Mouse (Mus musculus): ENCODE measurements around the gene Hspa12a. TPM values are rescaled to one million over a fixed set of nuclear protein-coding genes. Genes with fewer than 3 reads are reported as not detected.

Hspa12a gene
- polyA plus RNA-seq, 1 experiment from 2014 or later = 21.8 TPM

DNA sequence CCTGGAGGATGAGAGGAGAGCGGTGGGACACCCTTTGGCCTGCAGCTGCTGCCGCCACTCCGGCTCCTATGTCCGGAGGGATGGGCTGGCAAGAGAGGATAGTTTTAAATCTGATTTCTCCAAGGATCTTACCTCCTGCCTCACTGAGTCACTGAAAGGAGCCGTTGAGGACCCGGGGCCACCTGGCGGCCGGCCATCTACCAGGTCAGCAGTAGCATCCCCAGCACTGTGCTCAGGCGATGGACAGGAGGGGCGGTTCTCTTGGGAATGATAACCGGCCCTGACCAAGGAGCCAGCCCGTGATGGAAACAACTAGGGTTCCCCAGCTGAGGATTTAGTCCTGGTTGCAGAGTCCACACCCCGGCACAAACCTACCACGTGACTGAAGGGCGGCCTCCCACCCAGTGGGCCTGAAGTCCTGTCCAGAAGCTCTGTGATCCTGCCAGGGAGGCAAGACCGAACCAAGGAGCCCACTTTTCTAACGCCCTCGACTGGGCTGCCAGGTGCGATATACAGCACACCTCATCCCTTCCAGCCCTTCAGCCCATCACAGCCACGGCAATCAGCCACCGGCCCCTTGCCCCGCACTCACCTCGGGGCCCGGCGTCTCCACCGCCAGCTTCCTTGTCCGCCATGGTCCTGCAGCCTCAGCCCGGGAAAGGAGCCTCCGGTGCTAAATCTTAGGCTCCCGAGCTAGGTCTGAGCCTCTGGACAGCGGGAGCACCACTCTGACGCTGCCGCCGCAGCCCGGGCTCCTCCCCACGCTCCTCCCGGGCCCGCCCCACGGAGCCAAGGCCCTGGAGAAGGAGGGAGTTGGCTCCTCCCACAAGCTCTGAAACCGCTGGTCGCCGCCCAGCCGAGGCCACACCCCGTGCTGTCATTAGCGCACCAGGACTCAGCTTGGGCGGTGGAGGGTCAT is 82.9 kb downstream of the Hspa12a start:
- ATAC-seq = peak; percentile 88
- H3K4me1 ChIP-seq (ENCODE audit: control insufficient read depth, insufficient read depth, low read length) = 0 out of 2 replicates have a peak, but pooled peaks cover 11% of the 10 kb centered on the region
- peak; percentile 85 for DNase-seq (ENCODE audit: low spot score)
- H3K36me3 ChIP-seq (ENCODE audit: control insufficient read depth, insufficient read depth, low read length) = no peaks in the 10 kb centered on the region
- no peaks in the 10 kb centered on the region for H3K9me3 ChIP-seq (replicated peaks; ENCODE audit: control insufficient read depth, low read length)
- H3K27me3 ChIP-seq (replicated peaks; ENCODE audit: control insufficient read depth, insufficient read depth, low read length) = 0 out of 2 replicates have a peak, but pooled peaks cover 4% of the 10 kb centered on the region
- H3K4me3 ChIP-seq (ENCODE audit: low read depth, low read length) = peak overlapping the region; percentile 56
- peak overlapping the region; percentile 90 for H3K4me2 ChIP-seq (ENCODE audit: low read length)
- peak overlapping the region; percentile 48; the same call in 1 of the 2 replicates for H3K27ac ChIP-seq (ENCODE audit: low read depth, low read length)
- peak overlapping the region; percentile 68 for H3K9ac ChIP-seq (ENCODE audit: low read length)
- 1% methylated on average over 46 of the region's 46 CpGs for WGBS

DNA sequence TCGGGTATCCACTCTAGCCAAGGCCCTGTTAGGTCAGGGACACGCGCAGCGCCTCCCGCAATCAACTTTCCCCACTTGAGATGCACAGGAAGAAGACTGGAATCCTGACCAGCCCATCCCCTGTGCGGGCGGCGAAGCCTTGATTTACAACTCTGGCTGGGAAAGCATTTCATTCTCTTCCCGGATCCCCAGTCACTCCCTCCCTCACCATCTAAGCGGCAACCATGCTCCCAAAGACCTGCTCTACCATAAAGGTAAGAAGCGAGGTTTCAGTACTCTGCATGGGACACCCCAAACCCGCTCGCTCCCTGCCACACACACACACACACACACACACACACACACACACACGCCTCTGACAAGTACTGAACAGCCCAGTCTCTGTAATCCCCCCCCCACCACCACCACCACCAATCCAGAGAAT is 83.6 kb downstream of the Hspa12a start:
- Histone ChIP-seq H3K9me3 (replicated peaks; ENCODE audit: control insufficient read depth, low read length) (no peaks in the 10 kb centered on the region), H3K4me1 (ENCODE audit: control insufficient read depth, insufficient read depth, low read length) (0 out of 2 replicates have a peak, but pooled peaks cover 11% of the 10 kb centered on the region), H3K9ac (ENCODE audit: low read length) (peak overlapping the region; percentile 68), H3K4me3 (ENCODE audit: low read depth, low read length) (peak overlapping the region; percentile 56), H3K27ac (ENCODE audit: low read depth, low read length) (peak overlapping the region; percentile 40; the same call in 1 of the 2 replicates), H3K4me2 (ENCODE audit: low read length) (peak overlapping the region; percentile 90), H3K27me3 (replicated peaks; ENCODE audit: control insufficient read depth, insufficient read depth, low read length) (0 out of 2 replicates have a peak, but pooled peaks cover 4% of the 10 kb centered on the region), H3K36me3 (ENCODE audit: control insufficient read depth, insufficient read depth, low read length) (no peaks in the 10 kb centered on the region)
- peak; percentile 24 for DNase-seq (ENCODE audit: low spot score)
- 10% methylated on average over 14 of the region's 14 CpGs for WGBS
- ATAC-seq = peak; percentile 26; the same call in 1 of the 2 replicates

DNA sequence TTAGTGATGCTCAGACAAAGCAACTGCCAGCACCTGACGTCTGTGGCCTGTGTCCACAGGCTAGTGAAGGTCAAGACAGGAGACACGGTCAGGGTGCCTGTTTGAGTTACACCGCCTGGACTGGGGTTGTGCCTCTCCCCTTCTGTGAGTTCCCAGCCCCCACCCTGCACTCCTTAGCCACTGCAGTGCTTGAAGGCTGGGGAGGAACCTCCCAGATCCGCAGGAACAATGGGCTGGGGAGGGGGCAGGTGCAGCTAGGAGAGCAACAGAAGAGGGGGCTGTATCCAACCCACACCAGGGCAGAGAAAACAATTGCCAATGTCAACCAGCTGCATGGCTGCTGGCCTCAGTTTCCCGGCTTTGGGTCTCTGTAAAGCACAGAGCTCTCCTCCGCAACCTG is 84.1 kb downstream of the Hspa12a start:
- Histone ChIP-seq H3K4me3 (ENCODE audit: low read depth, low read length) (peak overlapping the region; percentile 56), H3K4me1 (ENCODE audit: control insufficient read depth, insufficient read depth, low read length) (0 out of 2 replicates have a peak, but pooled peaks cover 11% of the 10 kb centered on the region), H3K9ac (ENCODE audit: low read length) (peak overlapping the region; percentile 68), H3K36me3 (ENCODE audit: control insufficient read depth, insufficient read depth, low read length) (no peaks in the 10 kb centered on the region), H3K27ac (ENCODE audit: low read depth, low read length) (peak overlapping the region; percentile 40), H3K27me3 (replicated peaks; ENCODE audit: control insufficient read depth, insufficient read depth, low read length) (0 out of 2 replicates have a peak, but pooled peaks cover 4% of the 10 kb centered on the region), H3K9me3 (replicated peaks; ENCODE audit: control insufficient read depth, low read length) (no peaks in the 10 kb centered on the region), H3K4me2 (ENCODE audit: low read length) (peak overlapping the region; percentile 90)
- ATAC-seq = no peak
- DNase-seq (ENCODE audit: low spot score) = peak; percentile 17
- WGBS = 11% methylated on average over 6 of the region's 6 CpGs

DNA sequence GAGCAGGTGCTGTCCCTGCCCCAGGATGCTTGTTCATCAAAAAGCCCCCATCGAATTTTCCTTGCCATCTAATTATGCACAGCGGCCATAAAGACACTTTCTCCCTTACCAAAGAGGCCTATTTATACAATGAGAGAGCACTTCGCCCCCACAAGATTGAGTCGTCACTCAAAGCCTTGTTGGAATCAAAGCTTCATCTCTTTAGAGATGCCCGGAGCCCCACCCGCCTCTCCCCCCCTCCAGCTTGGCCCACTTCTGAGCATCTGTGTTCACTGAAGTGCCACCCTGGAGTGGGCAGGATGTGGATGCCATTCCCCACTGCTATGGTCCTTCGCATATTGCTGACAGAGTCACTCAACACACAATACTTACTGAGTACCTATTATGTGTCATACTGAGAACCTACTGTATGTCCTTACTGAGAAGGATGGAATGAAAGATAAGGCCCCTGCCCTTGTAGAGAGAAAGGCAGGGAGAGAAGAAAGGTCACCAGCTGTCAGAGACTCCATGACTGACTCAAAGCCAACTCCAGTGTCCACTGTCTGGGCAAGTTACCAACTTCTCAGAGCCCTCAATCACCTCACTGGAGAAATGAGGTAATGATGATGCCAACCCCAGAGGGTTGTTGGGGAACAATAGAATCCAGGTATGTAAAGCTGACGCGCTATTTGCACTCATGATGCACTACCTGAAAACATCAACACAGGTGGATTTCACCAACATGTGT is 87.2 kb downstream of the Hspa12a start:
- DNase-seq (ENCODE audit: low spot score) (no peak), ATAC-seq (no peak)
- no peaks in the 10 kb centered on the region for H3K36me3 ChIP-seq (ENCODE audit: control insufficient read depth, insufficient read depth, low read length)
- no peak overlapping the region for H3K9ac ChIP-seq (ENCODE audit: low read length)
- H3K27ac ChIP-seq (ENCODE audit: low read depth, low read length) = no peak overlapping the region
- WGBS = 69% methylated on average over 9 of the region's 9 CpGs
- 0 out of 2 replicates have a peak, but pooled peaks cover 11% of the 10 kb centered on the region for H3K4me1 ChIP-seq (ENCODE audit: control insufficient read depth, insufficient read depth, low read length)
- no peaks in the 10 kb centered on the region for H3K9me3 ChIP-seq (replicated peaks; ENCODE audit: control insufficient read depth, low read length)
- H3K4me2 ChIP-seq (ENCODE audit: low read length) = no peak overlapping the region
- H3K27me3 ChIP-seq (replicated peaks; ENCODE audit: control insufficient read depth, insufficient read depth, low read length) = 0 out of 2 replicates have a peak, but pooled peaks cover 4% of the 10 kb centered on the region
- H3K4me3 ChIP-seq (ENCODE audit: low read depth, low read length) = no peak overlapping the region

DNA sequence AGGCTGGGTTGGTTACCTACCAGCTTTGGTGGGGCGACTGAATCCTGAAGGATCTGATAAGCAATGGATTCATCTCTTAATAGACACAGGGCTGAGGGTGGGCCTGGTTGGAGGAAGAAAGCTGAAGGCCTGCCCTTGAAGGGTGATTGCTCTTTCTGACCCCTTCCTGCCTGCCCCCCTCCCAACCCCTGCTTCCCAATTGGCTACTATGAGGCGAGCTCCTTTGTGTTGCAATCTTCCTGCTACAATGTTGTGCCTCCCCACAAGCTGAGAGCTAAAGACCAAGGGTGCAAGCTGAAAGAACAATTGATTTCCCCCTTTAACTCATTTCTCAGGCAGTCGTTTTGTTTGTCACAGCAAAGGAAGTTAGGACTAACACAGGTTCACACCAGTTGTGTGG is 88.6 kb downstream of the Hspa12a start:
- WGBS = 52% methylated on average over 3 of the region's 3 CpGs
- ATAC-seq (no peak), DNase-seq (ENCODE audit: low spot score) (no peak)
- H3K27me3 ChIP-seq (replicated peaks; ENCODE audit: control insufficient read depth, insufficient read depth, low read length) = 0 out of 2 replicates have a peak, but pooled peaks cover 4% of the 10 kb centered on the region
- 0 out of 2 replicates have a peak, but pooled peaks cover 6% of the 10 kb centered on the region for H3K4me1 ChIP-seq (ENCODE audit: control insufficient read depth, insufficient read depth, low read length)
- H3K9ac ChIP-seq (ENCODE audit: low read length) = no peak overlapping the region
- no peak overlapping the region for H3K4me3 ChIP-seq (ENCODE audit: low read depth, low read length)
- H3K27ac ChIP-seq (ENCODE audit: low read depth, low read length) = no peak overlapping the region
- no peaks in the 10 kb centered on the region for H3K36me3 ChIP-seq (ENCODE audit: control insufficient read depth, insufficient read depth, low read length)
- H3K9me3 ChIP-seq (replicated peaks; ENCODE audit: control insufficient read depth, low read length) = no peaks in the 10 kb centered on the region
- no peak overlapping the region for H3K4me2 ChIP-seq (ENCODE audit: low read length)

DNA sequence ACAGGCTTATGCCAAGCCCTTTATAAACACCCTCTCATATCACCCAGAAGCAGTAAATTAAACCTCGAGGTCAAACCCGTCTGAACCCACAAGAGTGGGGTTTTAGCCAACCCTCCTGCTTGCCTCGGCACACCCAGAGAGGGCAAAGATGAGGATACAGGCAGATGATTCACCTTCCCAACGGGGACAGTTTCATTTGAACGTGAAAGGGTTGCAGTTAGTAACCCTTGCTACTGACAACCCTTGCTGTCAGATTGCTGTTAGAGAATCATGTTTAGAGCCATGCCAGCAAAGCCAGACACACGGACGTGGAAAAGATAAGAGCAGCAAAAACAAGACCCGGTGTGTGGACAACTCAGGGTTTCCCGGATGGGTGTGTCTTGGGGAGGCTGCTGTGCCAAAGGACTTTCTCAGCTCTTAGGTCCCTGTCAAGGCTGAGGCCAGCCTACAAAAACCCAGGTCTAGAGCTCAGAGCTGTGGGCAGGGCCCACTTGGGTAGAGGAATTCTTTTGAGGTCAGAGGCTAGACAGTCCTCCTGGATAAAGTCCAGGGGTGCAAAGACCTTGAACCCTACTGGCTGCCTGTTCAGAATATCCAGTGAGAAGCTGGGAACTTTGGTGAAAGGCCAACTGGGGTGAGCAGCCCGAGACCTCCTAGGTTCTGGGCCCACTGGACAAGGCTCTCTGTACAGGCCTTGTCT is 90.3 kb downstream of the Hspa12a start:
- no peaks in the 10 kb centered on the region for H3K4me1 ChIP-seq (ENCODE audit: control insufficient read depth, insufficient read depth, low read length)
- no peak for DNase-seq (ENCODE audit: low spot score)
- no peaks in the 10 kb centered on the region for H3K9me3 ChIP-seq (replicated peaks; ENCODE audit: control insufficient read depth, low read length)
- no peak overlapping the region for H3K27ac ChIP-seq (ENCODE audit: low read depth, low read length)
- no peaks in the 10 kb centered on the region for H3K27me3 ChIP-seq (replicated peaks; ENCODE audit: control insufficient read depth, insufficient read depth, low read length)
- H3K9ac ChIP-seq (ENCODE audit: low read length) = no peak overlapping the region
- WGBS = 89% methylated on average over 10 of the region's 10 CpGs
- ATAC-seq = no peak
- H3K4me3 ChIP-seq (ENCODE audit: low read depth, low read length) = no peak overlapping the region
- no peaks in the 10 kb centered on the region for H3K36me3 ChIP-seq (ENCODE audit: control insufficient read depth, insufficient read depth, low read length)
- no peak overlapping the region for H3K4me2 ChIP-seq (ENCODE audit: low read length)

DNA sequence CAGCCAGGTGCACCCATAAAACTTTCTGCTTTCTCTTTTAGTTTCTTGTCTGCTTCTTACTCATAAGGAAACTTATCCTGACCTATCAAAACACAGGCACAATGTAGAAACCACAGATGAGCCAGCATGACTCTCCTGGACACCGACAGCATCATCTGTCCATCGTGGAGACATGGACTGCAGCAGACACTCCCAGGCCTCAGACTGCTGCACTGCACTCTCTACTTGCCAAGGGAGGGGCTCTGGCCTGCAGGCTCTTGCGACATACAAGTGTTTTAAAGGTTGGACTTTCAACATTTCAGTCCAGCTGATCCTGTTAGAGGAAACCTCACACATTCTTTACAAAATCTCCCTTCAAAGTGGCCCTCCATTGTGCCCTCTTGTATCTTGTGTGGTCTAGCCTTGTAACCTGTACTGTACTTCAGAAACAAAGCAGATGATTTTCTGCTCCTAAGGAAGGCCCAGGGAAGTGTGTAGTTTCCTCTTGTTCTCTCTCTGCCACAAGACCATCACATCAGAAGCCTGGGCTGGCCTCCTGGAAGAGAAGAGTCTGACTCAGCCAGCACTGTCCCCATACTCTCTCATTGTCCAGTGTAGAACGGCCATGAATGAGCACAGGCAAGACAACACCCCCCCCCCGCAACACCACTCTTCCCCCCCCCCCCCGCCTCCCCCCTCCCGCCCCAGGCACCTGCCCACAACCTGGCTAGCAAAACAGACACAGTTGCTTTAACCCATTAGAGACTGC is 92.6 kb downstream of the Hspa12a start:
- Histone ChIP-seq H3K4me2 (ENCODE audit: low read length) (no peak overlapping the region), H3K4me1 (ENCODE audit: control insufficient read depth, insufficient read depth, low read length) (no peaks in the 10 kb centered on the region), H3K27me3 (replicated peaks; ENCODE audit: control insufficient read depth, insufficient read depth, low read length) (no peaks in the 10 kb centered on the region), H3K9ac (ENCODE audit: low read length) (no peak overlapping the region), H3K27ac (ENCODE audit: low read depth, low read length) (no peak overlapping the region), H3K4me3 (ENCODE audit: low read depth, low read length) (no peak overlapping the region), H3K36me3 (ENCODE audit: control insufficient read depth, insufficient read depth, low read length) (no peaks in the 10 kb centered on the region), H3K9me3 (replicated peaks; ENCODE audit: control insufficient read depth, low read length) (no peaks in the 10 kb centered on the region)
- no peak for ATAC-seq
- 82% methylated on average over 4 of the region's 7 CpGs for WGBS
- no peak for DNase-seq (ENCODE audit: low spot score)
